Mouse (Mus musculus) megakaryocyte, adult 5-6 weeks (primary cell): ENCODE measurements around the gene Nup188. TPM values are rescaled to one million over a fixed set of nuclear protein-coding genes. Genes with fewer than 3 reads are reported as not detected.

Experiments
- ATAC-seq: 2 replicates; pipeline ENCODE4 v1.8.0; 2016; ENCODE audit warnings: mild to moderate bottlenecking, inconsistent platforms; ENCODE audit not compliant: poor library complexity, severe bottlenecking
- total RNA-seq, 2 experiments: library from RNA; stranded (forward) in 1 of 2; stranded (reverse) in 1 of 2; fragments of 153-499, 151-499 nt in 1 of 2; fragments of 221-1000, 200-1000 nt in 1 of 2; gene quantifications; 2 replicates each; pipeline versions ENCODE4 v1.2.3 to v1.2.4; 2015 to 2017

The Nup188 gene
- total RNA-seq, 2 experiments from 2014 or later, result 11.1 to 18.7 TPM

GRCm38 (mm10) chr2:30345971-30346676 is 59.9 kb downstream of the Nup188 start:
- no peak for ATAC-seq

DNA sequence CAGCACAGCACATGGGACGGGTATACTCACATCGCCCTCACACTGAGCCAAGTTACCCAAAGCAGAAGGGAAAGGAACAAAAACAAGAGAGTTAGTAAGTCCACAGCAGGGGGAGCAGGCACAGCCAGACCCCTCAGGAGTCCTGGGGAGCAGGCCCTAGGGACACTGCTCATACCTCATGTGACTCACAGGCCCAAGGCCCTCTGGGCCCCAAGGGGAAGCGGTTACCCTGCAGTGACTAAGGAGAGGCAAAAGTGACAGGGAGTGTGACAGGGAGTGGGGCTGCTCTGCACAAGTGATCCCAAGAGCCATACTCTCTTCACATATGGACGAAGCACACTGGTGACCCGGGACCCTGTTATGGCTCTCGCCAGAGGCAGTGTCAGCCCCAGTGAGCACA is 63.0 kb downstream of the Nup188 start:
- ATAC-seq, result no peak

- no peak for ATAC-seq
Measured at GRCm38 (mm10) chr2:30351149-30351548, 65.0 kb downstream of the Nup188 start.

DNA sequence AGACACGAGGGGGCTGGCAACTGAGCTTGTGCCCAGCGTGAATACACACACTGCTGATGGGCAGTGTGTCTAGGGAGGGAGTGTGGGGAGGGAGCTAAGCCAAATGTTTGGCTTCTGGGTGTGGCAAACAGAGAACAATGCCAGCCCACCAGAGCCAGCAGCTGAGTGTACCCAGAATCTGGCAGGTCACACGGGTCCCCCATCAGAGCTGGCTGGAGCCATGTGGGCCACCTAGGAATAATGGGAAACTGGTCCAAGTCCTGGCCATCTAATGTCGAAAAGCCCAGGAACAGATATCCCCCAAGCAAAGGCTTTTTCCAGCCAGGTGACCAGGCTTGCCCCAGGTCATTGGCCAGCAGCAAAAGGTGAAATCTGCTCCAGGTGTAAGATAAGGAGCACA is 69.7 kb downstream of the Nup188 start:
- no peak for ATAC-seq

DNA sequence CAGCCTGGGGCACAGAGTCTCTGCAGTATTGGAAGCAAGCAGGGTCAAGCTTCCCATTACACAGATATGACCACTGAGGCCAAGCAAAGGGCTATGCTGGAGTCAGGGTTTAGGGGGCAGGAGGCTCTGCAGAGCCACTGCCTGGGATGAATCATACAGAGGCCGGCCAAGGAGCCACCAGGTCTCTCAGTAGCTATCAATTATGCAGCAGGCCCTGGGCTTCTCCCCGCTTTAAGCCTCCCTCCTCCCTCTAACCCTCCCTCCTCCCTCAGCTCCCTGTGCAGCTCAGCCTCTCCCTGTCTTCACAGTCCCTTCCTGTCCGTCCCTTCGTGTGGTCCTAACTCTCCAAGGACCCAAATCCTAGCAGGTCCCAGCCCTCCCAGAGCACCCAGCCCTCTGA is 70.1 kb downstream of the Nup188 start:
- ATAC-seq, result no peak

DNA sequence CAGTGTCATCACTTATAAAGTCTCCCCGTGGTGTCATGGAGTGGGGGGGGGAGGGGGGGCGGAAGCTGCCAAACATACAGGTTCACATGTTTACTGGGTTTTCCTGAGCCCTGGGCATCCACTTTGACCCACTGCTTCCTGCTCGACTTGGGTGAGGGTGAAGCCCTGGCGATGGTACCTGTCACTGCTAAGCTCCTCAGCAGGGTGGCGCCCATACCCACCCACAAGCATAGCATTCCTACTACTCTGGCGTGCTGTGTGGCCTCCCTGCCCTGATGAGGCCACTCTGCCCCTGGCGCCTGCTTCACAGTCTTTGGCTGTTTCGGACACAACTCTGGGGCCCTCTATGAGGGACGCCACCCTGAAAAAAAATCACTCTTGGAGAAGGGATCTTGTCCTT is 70.7 kb downstream of the Nup188 start:
- no peak for ATAC-seq

- ATAC-seq, result no peak
Measured at GRCm38 (mm10) chr2:30357552-30358510, 71.6 kb downstream of the Nup188 start.

DNA sequence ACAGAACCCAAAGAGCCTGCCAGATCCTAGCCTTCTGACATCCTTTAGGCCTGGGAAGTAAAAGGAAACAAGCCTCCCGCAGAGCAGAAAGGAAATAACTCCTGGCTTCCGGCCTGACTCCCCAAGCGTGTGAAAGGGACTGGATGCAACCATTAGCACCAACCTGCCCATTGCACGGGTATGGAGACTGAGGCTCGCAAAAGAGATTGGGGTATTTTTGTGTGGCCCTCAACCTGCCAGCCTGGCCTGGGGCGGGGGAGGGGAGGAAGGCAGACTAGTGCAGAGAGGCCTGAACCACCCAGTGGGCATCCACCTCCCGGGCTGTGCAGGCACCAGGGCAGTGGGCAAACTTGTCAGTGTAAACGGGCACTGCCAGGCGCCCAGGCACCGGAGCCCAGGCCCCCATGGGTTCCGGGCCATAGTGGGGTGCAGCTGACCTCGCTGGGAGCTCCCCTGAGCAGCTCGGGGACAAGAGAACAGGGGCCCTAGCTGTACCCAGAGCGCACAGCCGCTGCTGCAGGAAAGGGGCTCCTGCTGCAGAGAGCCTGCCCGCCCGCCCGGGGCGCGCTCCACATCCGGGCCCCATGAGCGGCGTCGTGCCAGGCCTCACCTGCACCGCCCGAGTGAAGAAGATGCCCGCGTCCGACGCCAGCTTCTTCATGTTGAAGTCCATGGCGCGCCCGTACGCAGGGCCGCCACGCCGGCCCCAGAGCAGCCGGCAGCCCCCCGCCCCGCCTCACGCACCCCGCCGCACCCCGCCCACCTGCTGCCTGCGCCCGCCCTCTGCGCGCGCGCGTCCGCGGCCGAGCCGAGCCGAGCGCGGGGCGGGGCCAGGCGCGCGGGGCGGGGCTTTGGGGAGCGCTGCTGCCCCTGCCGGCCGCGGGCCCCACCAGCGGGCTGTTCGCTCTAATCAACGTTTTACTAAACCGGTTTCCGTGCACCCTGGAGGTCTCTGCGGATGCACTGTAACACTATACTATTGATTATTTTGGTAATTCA is 72.6 kb downstream of the Nup188 start, which contains the start of gene Sh3glb2:
Sh3glb2 (minus strand) TSS at position 805 of the 999 bp plus-strand sequence.
- ATAC-seq, result peak; percentile 61

DNA sequence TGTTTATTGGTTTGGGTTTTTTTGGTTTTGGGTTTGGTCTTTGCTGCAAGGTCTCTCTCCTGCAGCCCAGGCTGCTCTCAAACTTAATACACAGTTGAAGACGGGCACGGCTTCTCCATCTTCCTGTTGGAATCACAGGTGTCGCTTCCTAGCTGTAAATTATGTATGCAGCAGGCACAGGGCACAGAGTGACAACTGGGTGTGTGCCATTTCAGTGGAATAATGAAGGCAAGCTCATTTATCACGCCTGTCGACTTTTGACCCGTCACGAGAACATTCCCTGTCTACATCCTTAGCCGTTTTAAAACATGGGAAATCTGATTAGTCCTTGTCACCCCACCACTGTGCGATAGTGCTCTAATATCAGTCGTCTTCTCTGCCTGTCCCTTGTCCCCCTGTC is 74.4 kb downstream of the Nup188 start:
- ATAC-seq, result no peak

DNA sequence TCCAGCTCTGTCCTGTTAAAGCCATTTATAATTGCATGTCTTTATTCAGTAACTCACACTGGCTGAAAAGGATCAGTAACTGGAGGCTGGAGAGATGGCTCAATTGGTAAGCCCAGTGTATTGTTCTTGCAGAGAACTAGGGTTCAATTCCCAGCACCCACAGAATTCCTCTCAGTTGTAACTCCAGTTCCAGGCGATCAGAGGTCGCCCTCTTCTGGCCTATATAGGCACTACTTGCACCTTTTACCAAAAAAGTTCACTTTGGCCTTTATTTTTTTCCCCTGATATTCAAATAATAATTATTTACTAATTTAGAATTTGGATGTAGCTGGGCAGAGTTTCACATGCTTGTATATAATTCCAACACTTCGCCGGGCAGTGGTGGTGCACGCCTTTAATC is 76.7 kb downstream of the Nup188 start:
- ATAC-seq, result no peak

- ATAC-seq, result peak; percentile 97
Measured at GRCm38 (mm10) chr2:30363773-30364650, 77.8 kb downstream of the Nup188 start, which contains the start of gene Miga2. TSS of gene Miga2 (plus strand) at chr2:30364233.

GRCm38 (mm10) chr2:30365281-30366069 is 79.3 kb downstream of the Nup188 start:
- ATAC-seq, result no peak

GRCm38 (mm10) chr2:30366203-30366602 is 80.0 kb downstream of the Nup188 start:
- no peak for ATAC-seq

DNA sequence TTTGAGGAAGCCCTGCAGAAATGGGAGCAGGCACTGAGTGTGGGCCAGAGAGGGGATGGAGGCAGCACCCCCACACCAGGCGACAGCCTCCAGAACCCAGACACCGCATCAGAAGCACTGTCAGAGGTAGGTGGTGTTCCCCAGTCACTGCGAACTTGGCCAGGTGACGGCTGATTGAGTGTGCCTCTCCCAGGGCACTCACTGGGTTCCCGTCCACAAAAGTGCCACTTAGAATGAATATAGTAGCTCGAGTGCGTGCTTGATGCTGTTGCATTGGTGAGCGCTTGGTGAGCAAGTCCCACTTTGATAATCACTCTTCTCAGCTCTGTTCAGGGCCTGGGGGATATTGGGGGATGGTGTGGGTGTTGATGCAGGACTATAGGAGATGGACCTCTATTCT is 85.3 kb downstream of the Nup188 start:
- no peak for ATAC-seq

- ATAC-seq, result no peak
Measured at GRCm38 (mm10) chr2:30372726-30373125, 86.5 kb downstream of the Nup188 start.

GRCm38 (mm10) chr2:30375893-30376292 is 89.7 kb downstream of the Nup188 start:
- no peak for ATAC-seq

DNA sequence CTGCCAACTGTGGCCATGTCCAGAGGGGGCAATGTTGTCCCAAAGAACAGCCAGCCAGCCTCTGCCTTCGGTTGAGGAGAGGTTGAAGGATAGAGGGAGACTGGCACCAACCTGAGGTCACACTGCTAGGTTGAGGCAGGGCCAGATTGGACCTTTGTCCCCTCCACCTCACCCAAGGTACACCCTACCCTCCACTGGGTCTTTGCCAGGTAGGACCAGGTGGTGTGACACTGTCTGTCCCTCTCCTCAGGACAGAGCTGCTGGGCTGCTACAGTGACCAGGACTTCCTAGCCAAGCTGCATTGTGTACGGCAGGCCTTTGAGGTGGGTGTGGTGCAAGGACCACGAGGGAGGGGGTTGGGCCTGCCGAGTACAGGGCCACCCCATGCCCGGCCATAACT is 91.5 kb downstream of the Nup188 start:
- ATAC-seq, result no peak

GRCm38 (mm10) chr2:30379307-30379706 is 93.1 kb downstream of the Nup188 start:
- no peak for ATAC-seq
